In the genomic region with DNA sequence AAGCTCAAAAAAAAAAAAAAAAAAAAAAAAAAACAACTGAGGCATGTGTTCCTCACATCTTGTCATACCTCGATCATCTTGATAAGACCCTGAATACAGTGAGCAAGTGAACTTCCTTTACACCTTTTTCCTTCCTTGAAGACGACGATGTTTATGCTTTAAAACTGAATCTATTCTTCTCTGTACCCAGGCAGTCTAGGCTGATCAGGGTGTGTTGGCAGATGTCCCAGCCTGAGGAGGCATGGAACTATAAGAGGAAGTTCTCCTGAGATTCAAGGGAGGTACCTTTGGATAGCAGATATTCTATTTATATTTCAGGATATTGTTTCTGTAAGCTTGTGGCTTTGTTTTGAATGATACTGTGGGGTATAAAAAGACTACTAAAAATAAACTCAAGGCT, we compare ENCODE assay signal across 11 mouse cellular contexts. TPM values are rescaled to one million over a fixed set of nuclear protein-coding genes. Genes with fewer than 3 reads are reported as not detected.
A peak's percentile ranks its signal among the peaks of the same experiment; 100 is the strongest.
DNase-seq lines count a peak whose midpoint lies in the region; ATAC-seq and TF ChIP-seq lines count a peak whose summit lies in the region.
"Had no signal": no experiment of that assay in that cellular context is flagged by ENCODE, and none has a peak within 500 bp of the region (broad histone marks: within the 10 kb centered on the region; RNA-seq: fewer than 3 reads in every experiment).

No protein-coding gene starts in this region.

- no peak overlapping the region for H3K27ac ChIP-seq in kidney, embryonic 16.5 days (ENCODE audit: low read length)
- H3K27ac ChIP-seq in heart, postnatal 0 days (ENCODE audit: low read depth), result peak overlapping the region; percentile 77
- H3K27ac ChIP-seq in lung, postnatal 0 days (ENCODE audit: low read length), result no peak overlapping the region
- H3K27ac ChIP-seq: neural tube, embryonic 15.5 days had no signal

- H3K36me3 ChIP-seq in kidney, embryonic 16.5 days (ENCODE audit: insufficient read depth, low read length), result peaks cover 17% of the 10 kb centered on the region
- peaks cover 13% of the 10 kb centered on the region for H3K36me3 ChIP-seq in heart, postnatal 0 days (replicated peaks; ENCODE audit: control insufficient read depth, insufficient read depth, low read length)
- H3K36me3 ChIP-seq in lung, postnatal 0 days (ENCODE audit: insufficient read depth, low read length), result peaks cover 6% of the 10 kb centered on the region; the same call in 1 of the 2 replicates

- peaks cover 12% of the 10 kb centered on the region for H3K9me3 ChIP-seq in kidney, embryonic 16.5 days (ENCODE audit: low read length)
- no peaks in the 10 kb centered on the region for H3K9me3 ChIP-seq in heart, postnatal 0 days (replicated peaks; ENCODE audit: control insufficient read depth, low read length)
- peaks cover 5% of the 10 kb centered on the region; the same call in 1 of the 2 replicates for H3K9me3 ChIP-seq in lung, postnatal 0 days (ENCODE audit: low read length)

- peak; percentile 44; the same call in 1 of the 2 replicates for TF ChIP-seq EP300 in heart, postnatal 0 days (IDR thresholded peaks at IDR 0.05; ENCODE audit: low read depth)
- TF ChIP-seq EP300 in lung, postnatal 0 days (IDR thresholded peaks at IDR 0.05), result peak; percentile 90

- no peak overlapping the region for H3K9ac ChIP-seq in kidney, embryonic 16.5 days (replicated peaks; ENCODE audit: low read length)
- no peak overlapping the region for H3K9ac ChIP-seq in heart, postnatal 0 days (replicated peaks; ENCODE audit: low read depth, low read length)
- no peak overlapping the region for H3K9ac ChIP-seq in lung, postnatal 0 days (replicated peaks; ENCODE audit: low read depth)
- H3K9ac ChIP-seq: neural tube, embryonic 15.5 days had no signal

- H3K27me3 ChIP-seq in kidney, embryonic 16.5 days (ENCODE audit: insufficient read depth, low read length), result no peaks in the 10 kb centered on the region
- H3K27me3 ChIP-seq in heart, postnatal 0 days (ENCODE audit: control insufficient read depth, insufficient read depth, low read length), result no peaks in the 10 kb centered on the region
- H3K27me3 ChIP-seq in lung, postnatal 0 days (replicated peaks; ENCODE audit: insufficient read depth, low read length), result no peaks in the 10 kb centered on the region
- H3K27me3 ChIP-seq: neural tube, embryonic 15.5 days had no signal

- WGBS in kidney, embryonic 16.5 days, result 49% methylated on average over 3 of the region's 3 CpGs
- 11% methylated on average over 3 of the region's 3 CpGs for WGBS in heart, postnatal 0 days
- WGBS in lung, postnatal 0 days, result 17% methylated on average over 3 of the region's 3 CpGs

- H3K4me2 ChIP-seq in kidney, embryonic 16.5 days (replicated peaks; ENCODE audit: low read depth, low read length), result no peak overlapping the region
- H3K4me2 ChIP-seq in heart, postnatal 0 days (ENCODE audit: low read depth, low read length), result peak overlapping the region; percentile 33
- H3K4me2 ChIP-seq in lung, postnatal 0 days (replicated peaks; ENCODE audit: low read depth, low read length), result no peak overlapping the region
- H3K4me2 ChIP-seq: neural tube, embryonic 15.5 days had no signal

- peak; percentile 35; the same call in 1 of the 2 replicates for ATAC-seq in kidney, embryonic 16.5 days (ENCODE audit: low FRiP score, low TSS enrichment)
- peak; percentile 78 for ATAC-seq in heart, postnatal 0 days (ENCODE audit: insufficient read depth, low read depth)
- peak; percentile 90 for ATAC-seq in lung, postnatal 0 days
- ATAC-seq: forebrain, embryonic 16.5 days had no signal

- no peak for DNase-seq in kidney, adult 11 months
- DNase-seq in heart, adult 9 months (ENCODE audit: low spot score in 2 of 2), result peak; percentile 61 to 74
- peak; percentile 47 for DNase-seq in heart, postnatal 0 days (ENCODE audit: low spot score)
- peak; percentile 81 for DNase-seq in lung, postnatal 0 days (ENCODE audit: low spot score)
- no peak for DNase-seq in layer of hippocampus, postnatal 14 days (ENCODE audit: low spot score in 2 of 2)
- no peak for DNase-seq in cerebellum, adult 9-11 months
- DNase-seq: cerebellum, adult 2 months had no signal

- H3K4me3 ChIP-seq in kidney, embryonic 16.5 days (ENCODE audit: low read length), result no peak overlapping the region
- 0 out of 2 replicates have a peak overlapping the region, but pooled peaks have one; percentile 0 for H3K4me3 ChIP-seq in heart, postnatal 0 days (ENCODE audit: low read depth, low read length)
- H3K4me3 ChIP-seq in lung, postnatal 0 days (ENCODE audit: low read depth, low read length), result no peak overlapping the region
- H3K4me3 ChIP-seq: neural tube, embryonic 15.5 days had no signal

- no peaks in the 10 kb centered on the region for H3K4me1 ChIP-seq in kidney, embryonic 16.5 days (ENCODE audit: insufficient read depth, low read length)
- peaks cover 11% of the 10 kb centered on the region for H3K4me1 ChIP-seq in heart, postnatal 0 days (ENCODE audit: control insufficient read depth, insufficient read depth)
- no peaks in the 10 kb centered on the region for H3K4me1 ChIP-seq in lung, postnatal 0 days (ENCODE audit: insufficient read depth, low read depth, low read length)
- H3K4me1 ChIP-seq: neural tube, embryonic 15.5 days had no signal

- no peak for TF ChIP-seq CTCF in heart, postnatal 0 days (IDR thresholded peaks at IDR 0.05; ENCODE audit: low read depth)
- no peak for TF ChIP-seq CTCF in lung, postnatal 0 days (IDR thresholded peaks at IDR 0.05)

RNA-seq across cellular contexts. Expression of a gene that starts 1.4 kb away (rescaled TPM):
- polyA plus RNA-seq in kidney, embryonic 16.5 days (2015; fragmentation: Nextera tagmentation; extraction: Ambion mirVana), result 137 and 142 TPM in 2 replicates
- 78.4 and 252 TPM in 2 replicates for total RNA-seq in heart, postnatal 0 days (2014; rRNA removed; ENCODE audit: low replicate concordance)
- polyA plus RNA-seq in heart, postnatal 0 days (2015; fragmentation: Nextera tagmentation; extraction: Ambion mirVana), result 128 and 133 TPM in 2 replicates
- polyA plus RNA-seq in lung, postnatal 0 days (2015; fragmentation: Nextera tagmentation; extraction: Ambion mirVana), result 118 and 125 TPM in 2 replicates
- total RNA-seq in layer of hippocampus, postnatal 14 days (2021), result 10 to 100 TPM; 90.9 to 98.3 TPM

RNA-seq across cellular contexts. Expression of a gene that starts 15.5 kb away (rescaled TPM):
- not detected in 2 replicates for polyA plus RNA-seq in kidney, embryonic 16.5 days (2015; fragmentation: Nextera tagmentation; extraction: Ambion mirVana)
- not detected in 2 replicates for total RNA-seq in heart, postnatal 0 days (2014; rRNA removed; ENCODE audit: low replicate concordance)
- not detected in 2 replicates for polyA plus RNA-seq in heart, postnatal 0 days (2015; fragmentation: Nextera tagmentation; extraction: Ambion mirVana)
- polyA plus RNA-seq in lung, postnatal 0 days (2015; fragmentation: Nextera tagmentation; extraction: Ambion mirVana), result not detected in 2 replicates
- not detected for total RNA-seq in layer of hippocampus, postnatal 14 days (2021)
- total RNA-seq: megakaryocyte, adult 5-6 weeks had no signal
- polyA plus RNA-seq: cerebellum, adult 2 months; forebrain, embryonic 16.5 days; neural tube, embryonic 15.5 days had no signal

Comparison
In these comparisons a context has a peak if more than half of its experiments do, and no peak if none do; other contexts are left out.
1. ATAC-seq: peak in every context shown above with its lines; median percentile 90 in lung, postnatal 0 days; 78 in heart, postnatal 0 days; 35 in kidney, embryonic 16.5 days.
2. DNase-seq: peak in heart, adult 9 months (2 of 2), heart, postnatal 0 days (single experiment) and lung, postnatal 0 days (single experiment); none in kidney, adult 11 months (single experiment), layer of hippocampus, postnatal 14 days (0 of 2) and cerebellum, adult 9-11 months (single experiment).